Mouse (Mus musculus): Measurements from ENCODE around the gene Tsen2. TPM values are rescaled to one million over a fixed set of nuclear protein-coding genes. Genes with fewer than 3 reads are reported as not detected.
A peak's percentile ranks its signal among the peaks of the same experiment; 100 is the strongest.

The Tsen2 gene
- polyA plus RNA-seq, 1 experiment from 2014 or later = 25.5 TPM

DNA sequence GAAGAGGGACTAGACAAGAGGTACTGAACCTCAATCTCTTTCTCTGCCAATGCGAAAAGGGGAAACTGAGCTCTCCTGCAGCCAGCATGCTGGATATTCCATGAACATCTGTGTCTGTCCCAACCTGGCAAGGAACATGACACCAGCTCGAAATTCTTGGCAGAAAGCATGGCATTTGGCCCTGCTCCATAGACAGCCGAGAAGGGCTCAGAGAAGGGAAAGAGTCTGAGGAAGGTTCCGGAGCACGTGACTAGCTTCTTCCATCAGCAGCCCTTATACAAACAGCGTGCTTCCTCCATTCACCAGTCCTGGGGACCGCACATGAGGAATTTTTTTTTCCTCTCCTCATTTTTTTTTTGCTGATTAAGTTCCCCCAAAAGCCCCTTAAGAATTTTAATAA, 9.8 kb upstream of the Tsen2 start:
- no peak for ATAC-seq
- Histone ChIP-seq H3K4me2 (ENCODE audit: low read depth, low read length) (no peak overlapping the region), H3K9ac (ENCODE audit: low read depth, low read length) (no peak overlapping the region), H3K27me3 (replicated peaks; ENCODE audit: control insufficient read depth, insufficient read depth, low read length) (no peaks in the 10 kb centered on the region), H3K4me1 (ENCODE audit: control insufficient read depth, insufficient read depth, low read length) (0 out of 2 replicates have a peak, but pooled peaks cover 3% of the 10 kb centered on the region), H3K27ac (ENCODE audit: low read length) (no peak overlapping the region), H3K9me3 (ENCODE audit: control insufficient read depth, low read length) (no peaks in the 10 kb centered on the region), H3K4me3 (ENCODE audit: low read length) (no peak overlapping the region), H3K36me3 (ENCODE audit: control insufficient read depth, insufficient read depth, low read length) (no peaks in the 10 kb centered on the region)
- WGBS = 56% methylated on average over 7 of the region's 7 CpGs

DNA sequence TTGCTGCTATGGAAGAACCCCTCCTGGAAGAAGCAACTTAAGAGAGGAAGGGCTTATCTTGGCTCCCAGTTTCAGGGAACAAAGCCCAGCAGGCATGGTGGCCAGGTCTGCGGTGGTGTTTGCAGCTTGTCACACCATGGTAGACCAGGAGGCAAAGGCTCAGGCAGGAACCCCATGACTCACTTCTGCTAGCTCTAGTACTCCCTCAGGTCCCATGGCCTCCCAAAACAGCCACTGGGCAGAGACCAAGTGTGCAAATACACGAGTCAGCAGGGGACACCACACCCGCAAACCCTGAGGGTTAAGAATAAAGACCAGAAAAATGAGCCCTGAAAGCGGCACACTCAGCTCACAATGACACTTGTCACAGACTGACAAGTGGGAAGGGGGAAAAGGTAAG, 8.3 kb upstream of the Tsen2 start:
- Histone ChIP-seq H3K4me3 (ENCODE audit: low read length) (no peak overlapping the region), H3K27me3 (replicated peaks; ENCODE audit: control insufficient read depth, insufficient read depth, low read length) (no peaks in the 10 kb centered on the region), H3K9me3 (ENCODE audit: control insufficient read depth, low read length) (no peaks in the 10 kb centered on the region), H3K4me1 (ENCODE audit: control insufficient read depth, insufficient read depth, low read length) (0 out of 2 replicates have a peak, but pooled peaks cover 3% of the 10 kb centered on the region), H3K36me3 (ENCODE audit: control insufficient read depth, insufficient read depth, low read length) (no peaks in the 10 kb centered on the region), H3K27ac (ENCODE audit: low read length) (no peak overlapping the region), H3K9ac (ENCODE audit: low read depth, low read length) (no peak overlapping the region), H3K4me2 (ENCODE audit: low read depth, low read length) (no peak overlapping the region)
- no peak for ATAC-seq
- WGBS = 81% methylated on average over 4 of the region's 4 CpGs

DNA sequence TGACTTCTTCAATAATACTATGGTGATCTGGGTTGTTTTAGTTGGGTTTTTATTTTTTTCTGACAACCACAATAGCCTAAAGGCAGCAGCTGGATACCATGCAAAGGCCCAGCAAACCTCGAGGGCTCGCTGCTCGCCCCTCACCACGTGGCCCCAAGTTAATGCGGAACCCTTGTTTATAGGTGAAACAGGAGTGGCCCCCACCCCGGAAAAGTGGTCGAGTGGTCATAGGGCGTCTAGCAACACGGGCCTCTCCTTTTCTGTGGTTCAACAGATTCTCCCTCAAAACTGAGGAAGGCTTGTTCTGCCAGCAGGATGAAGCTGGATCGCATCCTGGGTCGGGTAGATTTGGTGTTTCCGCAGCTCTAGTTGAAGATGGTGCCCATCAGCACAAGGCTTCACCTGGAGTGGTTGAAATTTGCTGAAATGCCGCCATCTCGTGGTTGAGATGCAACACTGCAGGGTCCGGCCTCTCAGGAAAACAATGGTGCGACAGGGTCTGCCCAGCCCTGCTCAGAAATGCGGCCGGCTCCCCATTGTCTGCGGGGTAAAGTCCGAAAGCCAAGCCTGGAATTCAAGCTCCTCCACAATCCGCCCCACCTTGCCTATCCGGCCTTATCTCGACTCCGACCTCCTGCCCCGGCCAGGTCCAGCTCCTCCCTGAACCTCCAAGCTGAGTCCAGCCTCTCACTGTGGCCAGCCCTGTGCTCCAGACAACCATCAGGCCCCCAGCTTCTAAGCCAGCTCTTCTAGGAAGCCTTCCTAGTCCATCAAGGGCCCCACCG, 5.6 kb upstream of the Tsen2 start:
- peak; percentile 91 for ATAC-seq
- H3K9me3 ChIP-seq (ENCODE audit: control insufficient read depth, low read length) = no peaks in the 10 kb centered on the region
- H3K36me3 ChIP-seq (ENCODE audit: control insufficient read depth, insufficient read depth, low read length) = no peaks in the 10 kb centered on the region
- H3K4me3 ChIP-seq (ENCODE audit: low read length) = peak overlapping the region; percentile 21; the same call in 1 of the 2 replicates
- H3K27ac ChIP-seq (ENCODE audit: low read length) = peak overlapping the region; percentile 56
- H3K4me1 ChIP-seq (ENCODE audit: control insufficient read depth, insufficient read depth, low read length) = peaks cover 9% of the 10 kb centered on the region; the same call in 1 of the 2 replicates
- 15% methylated on average over 26 of the region's 26 CpGs for WGBS
- H3K27me3 ChIP-seq (replicated peaks; ENCODE audit: control insufficient read depth, insufficient read depth, low read length) = no peaks in the 10 kb centered on the region
- H3K9ac ChIP-seq (ENCODE audit: low read depth, low read length) = peak overlapping the region; percentile 63
- peak overlapping the region; percentile 49 for H3K4me2 ChIP-seq (ENCODE audit: low read depth, low read length)

DNA sequence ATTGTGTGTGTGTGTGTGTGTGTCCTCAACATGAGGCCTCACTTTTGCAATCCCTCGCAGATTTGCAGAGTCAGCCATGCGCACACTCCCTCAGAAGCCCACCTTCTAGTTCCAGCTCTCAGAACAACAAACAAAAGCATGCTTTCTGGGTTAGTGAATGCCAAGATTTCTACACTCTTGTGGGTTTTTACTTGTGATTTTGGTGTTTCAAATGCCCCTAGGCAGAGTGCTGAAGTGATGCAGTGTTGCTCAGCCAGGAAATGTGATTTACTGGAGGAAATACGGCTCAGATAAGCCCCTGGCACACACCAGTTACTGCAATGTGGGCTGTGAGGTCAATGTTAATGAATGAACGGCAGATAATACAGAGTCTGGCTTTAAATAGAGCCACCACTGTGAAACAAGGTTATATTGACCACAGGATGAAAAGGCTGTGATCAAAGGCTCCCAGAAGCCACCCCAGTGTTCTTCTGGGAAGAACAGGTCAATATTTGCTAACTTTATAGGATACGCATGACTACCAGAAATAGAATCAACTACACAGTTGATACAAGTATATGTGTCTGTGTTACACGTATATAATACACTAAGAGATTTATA, 2.7 kb upstream of the Tsen2 start:
- WGBS = 34% methylated on average over 6 of the region's 6 CpGs
- no peak overlapping the region for H3K9ac ChIP-seq (ENCODE audit: low read depth, low read length)
- H3K4me1 ChIP-seq (ENCODE audit: control insufficient read depth, insufficient read depth, low read length) = peaks cover 15% of the 10 kb centered on the region
- no peak for ATAC-seq
- H3K9me3 ChIP-seq (ENCODE audit: control insufficient read depth, low read length) = no peaks in the 10 kb centered on the region
- no peaks in the 10 kb centered on the region for H3K27me3 ChIP-seq (replicated peaks; ENCODE audit: control insufficient read depth, insufficient read depth, low read length)
- H3K4me3 ChIP-seq (ENCODE audit: low read length) = no peak overlapping the region
- peak overlapping the region; percentile 64 for H3K27ac ChIP-seq (ENCODE audit: low read length)
- no peak overlapping the region for H3K4me2 ChIP-seq (ENCODE audit: low read depth, low read length)
- H3K36me3 ChIP-seq (ENCODE audit: control insufficient read depth, insufficient read depth, low read length) = no peaks in the 10 kb centered on the region

DNA sequence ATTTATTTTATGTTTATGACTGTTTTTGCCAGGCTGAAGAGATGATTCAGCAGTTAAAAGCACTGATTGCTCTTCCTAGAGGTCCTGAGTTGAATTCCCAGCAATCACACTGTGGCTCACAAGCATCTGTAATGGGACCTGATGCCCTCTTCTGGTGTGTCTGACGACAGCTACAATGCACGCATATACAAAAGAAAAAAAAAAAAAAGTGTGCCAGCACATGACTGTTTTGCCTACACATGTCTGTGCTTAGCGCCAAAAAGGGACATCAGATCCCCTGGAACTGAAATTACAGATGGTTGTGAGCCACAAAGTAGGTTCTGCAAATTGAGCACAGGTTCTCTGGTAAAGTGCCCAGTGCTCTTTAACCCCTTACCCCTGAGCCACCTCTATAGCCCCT, 2.1 kb upstream of the Tsen2 start:
- no peak overlapping the region for H3K4me2 ChIP-seq (ENCODE audit: low read depth, low read length)
- H3K27ac ChIP-seq (ENCODE audit: low read length) = peak overlapping the region; percentile 37; the same call in 1 of the 2 replicates
- H3K9ac ChIP-seq (ENCODE audit: low read depth, low read length) = no peak overlapping the region
- H3K4me1 ChIP-seq (ENCODE audit: control insufficient read depth, insufficient read depth, low read length) = peaks cover 15% of the 10 kb centered on the region
- 46% methylated on average over 3 of the region's 3 CpGs for WGBS
- no peaks in the 10 kb centered on the region for H3K9me3 ChIP-seq (ENCODE audit: control insufficient read depth, low read length)
- no peaks in the 10 kb centered on the region for H3K27me3 ChIP-seq (replicated peaks; ENCODE audit: control insufficient read depth, insufficient read depth, low read length)
- H3K4me3 ChIP-seq (ENCODE audit: low read length) = no peak overlapping the region
- ATAC-seq = no peak
- H3K36me3 ChIP-seq (ENCODE audit: control insufficient read depth, insufficient read depth, low read length) = no peaks in the 10 kb centered on the region

DNA sequence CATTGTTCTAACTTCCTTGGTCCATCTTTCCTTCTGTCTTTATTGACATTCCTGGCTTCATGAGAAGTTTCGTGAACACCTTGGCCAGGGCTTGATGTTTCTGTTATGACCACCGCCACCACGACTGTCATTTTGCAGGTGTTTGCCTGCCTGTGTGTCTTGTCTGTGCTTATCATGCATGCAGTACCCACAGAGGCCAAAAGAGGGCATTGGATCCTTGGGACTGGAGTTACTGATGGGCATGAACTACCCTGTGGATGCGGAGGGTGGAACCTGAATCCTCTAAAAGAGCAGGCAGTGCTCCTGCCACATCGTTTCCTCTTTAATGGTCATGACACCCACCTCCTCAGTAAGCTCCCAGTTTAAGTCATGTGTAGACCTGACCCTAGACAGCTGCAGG, 1.8 kb downstream of the Tsen2 start:
- no peak overlapping the region for H3K9ac ChIP-seq (ENCODE audit: low read depth, low read length)
- WGBS = 90% methylated on average over 5 of the region's 5 CpGs
- no peaks in the 10 kb centered on the region for H3K9me3 ChIP-seq (ENCODE audit: control insufficient read depth, low read length)
- no peak overlapping the region for H3K27ac ChIP-seq (ENCODE audit: low read length)
- no peaks in the 10 kb centered on the region; the same call in 1 of the 2 replicates for H3K36me3 ChIP-seq (ENCODE audit: control insufficient read depth, insufficient read depth, low read length)
- no peak overlapping the region for H3K4me2 ChIP-seq (ENCODE audit: low read depth, low read length)
- ATAC-seq = no peak
- H3K27me3 ChIP-seq (replicated peaks; ENCODE audit: control insufficient read depth, insufficient read depth, low read length) = no peaks in the 10 kb centered on the region
- H3K4me1 ChIP-seq (ENCODE audit: control insufficient read depth, insufficient read depth, low read length) = peaks cover 12% of the 10 kb centered on the region
- no peak overlapping the region for H3K4me3 ChIP-seq (ENCODE audit: low read length)

DNA sequence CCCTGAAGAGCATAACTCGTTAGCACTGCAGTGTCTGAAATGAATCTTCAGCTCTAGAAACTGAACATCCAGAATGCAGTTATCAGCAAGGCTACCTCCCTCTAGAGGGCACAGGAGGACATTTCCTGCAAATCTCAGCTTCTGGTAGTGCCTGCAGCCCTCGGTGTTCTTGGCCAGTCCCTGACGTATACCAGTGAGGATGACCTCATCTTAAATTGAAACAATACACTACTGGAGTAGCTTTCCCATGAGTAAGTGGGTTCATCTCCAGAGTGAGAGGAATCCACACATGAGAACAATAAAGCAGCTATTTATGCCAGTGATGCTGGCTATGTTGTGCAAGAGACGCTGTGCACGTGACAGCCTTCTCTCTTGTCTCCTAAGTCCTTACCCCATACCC, 11.0 kb downstream of the Tsen2 start:
- 61% methylated on average over 5 of the region's 5 CpGs for WGBS
- ATAC-seq = no peak
- H3K36me3 ChIP-seq (ENCODE audit: control insufficient read depth, insufficient read depth, low read length) = peaks cover 14% of the 10 kb centered on the region; the same call in 1 of the 2 replicates
- no peak overlapping the region for H3K4me2 ChIP-seq (ENCODE audit: low read depth, low read length)
- no peaks in the 10 kb centered on the region for H3K9me3 ChIP-seq (ENCODE audit: control insufficient read depth, low read length)
- H3K4me1 ChIP-seq (ENCODE audit: control insufficient read depth, insufficient read depth, low read length) = no peaks in the 10 kb centered on the region
- no peak overlapping the region for H3K4me3 ChIP-seq (ENCODE audit: low read length)
- no peaks in the 10 kb centered on the region for H3K27me3 ChIP-seq (replicated peaks; ENCODE audit: control insufficient read depth, insufficient read depth, low read length)
- no peak overlapping the region for H3K27ac ChIP-seq (ENCODE audit: low read length)
- H3K9ac ChIP-seq (ENCODE audit: low read depth, low read length) = no peak overlapping the region

DNA sequence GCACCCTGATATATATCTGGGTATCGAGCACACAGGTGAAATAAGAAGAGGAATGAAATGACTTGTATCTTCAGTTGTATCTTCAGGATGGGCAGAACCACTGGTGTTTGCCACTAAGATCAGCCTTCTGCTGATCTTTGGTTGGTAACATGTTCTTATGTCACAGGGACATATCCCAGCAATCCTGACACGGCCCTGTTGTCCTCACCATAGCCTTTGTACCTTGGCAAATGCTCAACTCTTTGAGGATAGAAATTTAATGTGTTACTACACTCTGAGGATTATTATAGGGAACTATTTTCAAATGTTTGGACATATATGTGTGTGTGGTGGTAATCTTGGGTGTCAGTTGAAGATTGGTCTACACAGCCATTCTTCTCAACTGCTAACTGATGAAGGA, 13.7 kb downstream of the Tsen2 start:
- H3K36me3 ChIP-seq (ENCODE audit: control insufficient read depth, insufficient read depth, low read length) = peaks cover 11% of the 10 kb centered on the region; the same call in 1 of the 2 replicates

DNA sequence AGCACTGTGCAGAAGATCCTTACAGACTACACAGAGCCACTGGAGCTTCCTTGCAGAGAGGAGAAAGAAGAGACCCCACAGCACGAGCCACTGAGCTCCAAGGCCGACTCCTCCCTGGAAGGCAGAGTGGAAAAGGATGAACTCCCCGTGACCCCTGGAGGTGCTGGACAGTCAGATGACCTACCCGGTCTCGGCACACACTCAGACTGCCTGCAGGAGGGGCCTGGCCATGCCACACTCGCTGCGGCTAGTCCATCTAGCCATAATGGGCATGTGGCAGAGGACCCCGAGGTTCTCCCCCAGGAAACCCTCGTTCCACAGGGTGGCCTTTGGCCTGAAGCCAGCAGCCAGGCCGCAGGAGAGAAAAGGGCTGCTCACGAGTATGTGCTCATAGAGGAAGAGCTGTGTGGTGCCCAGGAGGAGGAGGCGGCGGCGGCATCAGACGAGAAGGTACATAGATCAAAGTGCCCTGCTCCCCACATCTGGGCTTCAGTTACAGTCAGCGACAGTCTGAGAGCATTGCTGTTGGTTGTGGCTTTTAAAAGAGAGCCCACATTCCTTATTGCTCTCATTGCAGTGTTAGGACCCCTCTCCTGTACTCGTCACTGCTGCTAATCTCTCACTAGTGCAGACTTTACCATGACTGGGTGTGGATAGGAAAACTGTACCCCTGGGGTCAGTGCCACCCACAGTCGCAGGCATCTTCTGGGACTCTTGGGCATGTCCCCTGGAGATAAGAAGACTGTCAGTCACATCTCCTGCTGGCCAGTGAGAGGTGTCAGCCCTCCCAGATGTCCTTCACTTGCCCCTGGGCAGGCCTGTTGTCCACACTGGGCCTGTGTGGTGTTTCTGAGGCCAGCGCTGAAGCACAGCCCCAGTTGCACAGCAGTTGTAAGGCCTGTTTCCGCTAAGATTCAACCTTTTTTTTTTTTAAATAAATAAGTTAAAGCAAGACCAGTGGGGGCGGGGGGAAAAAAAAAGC, 15.5 kb downstream of the Tsen2 start:
- Histone ChIP-seq H3K36me3 (ENCODE audit: control insufficient read depth, insufficient read depth, low read length) (peaks cover 8% of the 10 kb centered on the region; the same call in 1 of the 2 replicates), H3K27me3 (replicated peaks; ENCODE audit: control insufficient read depth, insufficient read depth, low read length) (no peaks in the 10 kb centered on the region), H3K4me1 (ENCODE audit: control insufficient read depth, insufficient read depth, low read length) (no peaks in the 10 kb centered on the region), H3K27ac (ENCODE audit: low read length) (no peak overlapping the region), H3K9ac (ENCODE audit: low read depth, low read length) (no peak overlapping the region), H3K4me3 (ENCODE audit: low read length) (no peak overlapping the region), H3K9me3 (ENCODE audit: control insufficient read depth, low read length) (no peaks in the 10 kb centered on the region), H3K4me2 (ENCODE audit: low read depth, low read length) (no peak overlapping the region)
- ATAC-seq = no peak
- WGBS = 58% methylated on average over 21 of the region's 21 CpGs

More for the DNA sequence above, 13.7 kb downstream of the Tsen2 start:
- H3K9me3 ChIP-seq (ENCODE audit: control insufficient read depth, low read length) = no peaks in the 10 kb centered on the region
- H3K4me2 ChIP-seq (ENCODE audit: low read depth, low read length) = no peak overlapping the region
- 94% methylated on average over 2 of the region's 2 CpGs for WGBS
- H3K9ac ChIP-seq (ENCODE audit: low read depth, low read length) = no peak overlapping the region
- H3K27me3 ChIP-seq (replicated peaks; ENCODE audit: control insufficient read depth, insufficient read depth, low read length) = no peaks in the 10 kb centered on the region
- H3K4me3 ChIP-seq (ENCODE audit: low read length) = no peak overlapping the region
- H3K27ac ChIP-seq (ENCODE audit: low read length) = no peak overlapping the region
- H3K4me1 ChIP-seq (ENCODE audit: control insufficient read depth, insufficient read depth, low read length) = no peaks in the 10 kb centered on the region
- no peak for ATAC-seq
